Mouse (Mus musculus): ENCODE measurements around the gene Birc5. TPM values are rescaled to one million over a fixed set of nuclear protein-coding genes. Genes with fewer than 3 reads are reported as not detected.

Birc5 gene
- polyA plus RNA-seq, 1 experiment = 75.4 TPM

DNA sequence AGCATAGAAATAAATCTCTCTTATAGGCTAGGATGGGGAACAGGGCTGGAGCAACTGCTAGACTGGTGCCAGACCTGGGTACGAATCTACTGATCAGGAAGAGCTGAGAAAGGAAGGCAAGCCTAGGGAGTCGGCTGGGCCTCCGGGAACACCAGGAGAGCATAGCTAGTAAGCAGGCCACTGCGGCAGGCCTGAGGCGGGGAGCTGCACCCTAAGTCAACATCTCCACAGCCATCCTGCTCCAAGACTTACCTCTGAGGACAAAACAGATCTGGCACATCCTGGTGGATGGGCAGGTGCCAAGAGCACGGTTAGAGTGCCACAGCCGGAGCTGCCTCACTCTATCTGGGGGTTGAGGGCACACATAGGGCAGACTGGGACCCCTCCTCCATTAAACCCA lies 28.9 kb upstream of the Birc5 start:
- Histone ChIP-seq H3K27ac (ENCODE audit: control insufficient read depth, insufficient read depth, low read length) (no peak overlapping the region), H3K36me3 (ENCODE audit: control insufficient read depth, insufficient read depth, low read length) (peaks cover 23% of the 10 kb centered on the region)
- over 99% methylated on average over 7 of the region's 7 CpGs for WGBS

DNA sequence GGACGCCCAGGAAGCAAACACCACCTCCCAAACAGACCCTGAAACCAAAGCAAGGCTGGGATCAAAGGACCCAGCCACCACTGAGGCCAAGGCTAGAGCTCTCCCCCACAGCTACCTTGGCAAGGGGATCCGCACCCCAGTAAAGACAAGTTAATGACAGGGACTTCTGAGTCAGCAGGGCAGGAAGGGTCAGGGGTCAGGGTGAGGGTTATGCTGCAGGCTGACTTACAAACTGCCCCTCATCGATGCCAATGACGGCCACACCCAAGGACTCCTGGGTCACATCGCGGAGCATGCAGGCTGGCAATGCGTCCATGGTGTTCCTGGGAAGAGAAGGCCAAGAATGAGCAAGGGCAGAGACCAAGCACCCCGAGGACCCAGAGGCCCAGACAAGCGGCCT lies 27.2 kb upstream of the Birc5 start:
- 98% methylated on average over 9 of the region's 9 CpGs for WGBS
- DNase-seq = no peak
- no peak overlapping the region for H3K27ac ChIP-seq (ENCODE audit: control insufficient read depth, insufficient read depth, low read length)

More for the DNA sequence above, 28.9 kb upstream of the Birc5 start:
- Histone ChIP-seq H3K4me1 (replicated peaks; ENCODE audit: control insufficient read depth, insufficient read depth, low read length) (peaks cover 12% of the 10 kb centered on the region), H3K4me3 (ENCODE audit: control insufficient read depth, insufficient read depth, low read length) (no peak overlapping the region), H3K27me3 (ENCODE audit: control insufficient read depth, insufficient read depth, low read length) (no peaks in the 10 kb centered on the region)
- DNase-seq = no peak
- no peak for TF ChIP-seq CTCF (IDR thresholded peaks at IDR 0.05; ENCODE audit: borderline replicate concordance, control insufficient read depth, extremely low read depth, insufficient read depth, low read length, poor library complexity)
- no peak for TF ChIP-seq POLR2A (IDR thresholded peaks at IDR 0.05; ENCODE audit: control insufficient read depth, extremely low read depth, insufficient read depth, low read length, poor library complexity)

DNA sequence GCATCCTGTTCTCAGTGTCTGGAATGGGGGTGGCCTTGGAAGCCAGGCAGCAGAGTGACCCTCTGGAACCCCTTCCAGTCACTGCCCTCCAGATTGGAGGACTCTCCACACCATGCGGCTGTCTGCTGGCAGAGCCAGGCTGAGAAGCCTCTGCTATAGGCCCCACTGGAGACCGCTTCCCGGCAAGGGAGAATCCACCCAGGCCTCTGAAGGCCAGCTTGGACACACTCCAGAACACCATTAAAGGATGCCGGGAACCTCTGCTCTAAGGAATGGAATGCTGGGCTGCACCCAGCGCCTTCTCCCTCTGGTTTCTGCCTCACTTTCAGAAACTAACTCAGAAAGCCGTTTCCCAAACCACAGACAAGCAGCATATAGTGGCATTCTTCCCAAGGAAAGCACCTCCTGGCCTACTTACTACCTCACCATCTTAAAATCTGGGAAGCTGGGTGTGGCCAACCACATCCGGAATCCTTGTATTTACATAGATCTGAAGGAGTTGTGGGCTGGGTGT lies 26.3 kb upstream of the Birc5 start:
- no peaks in the 10 kb centered on the region for H3K27me3 ChIP-seq (ENCODE audit: control insufficient read depth, insufficient read depth, low read length)
- 93% methylated on average over 7 of the region's 7 CpGs for WGBS
- no peak overlapping the region for H3K4me3 ChIP-seq (ENCODE audit: control insufficient read depth, insufficient read depth, low read length)
- peaks cover 38% of the 10 kb centered on the region for H3K4me1 ChIP-seq (replicated peaks; ENCODE audit: control insufficient read depth, insufficient read depth, low read length)
- peaks cover 12% of the 10 kb centered on the region for H3K36me3 ChIP-seq (ENCODE audit: control insufficient read depth, insufficient read depth, low read length)
- TF ChIP-seq CTCF (IDR thresholded peaks at IDR 0.05; ENCODE audit: borderline replicate concordance, control insufficient read depth, extremely low read depth, insufficient read depth, low read length, poor library complexity) = no peak
- no peak for TF ChIP-seq POLR2A (IDR thresholded peaks at IDR 0.05; ENCODE audit: control insufficient read depth, extremely low read depth, insufficient read depth, low read length, poor library complexity)
- no peak for DNase-seq
- H3K27ac ChIP-seq (ENCODE audit: control insufficient read depth, insufficient read depth, low read length) = no peak overlapping the region

More for the DNA sequence above, 27.2 kb upstream of the Birc5 start:
- TF ChIP-seq POLR2A (IDR thresholded peaks at IDR 0.05; ENCODE audit: control insufficient read depth, extremely low read depth, insufficient read depth, low read length, poor library complexity) (no peak), CTCF (IDR thresholded peaks at IDR 0.05; ENCODE audit: borderline replicate concordance, control insufficient read depth, extremely low read depth, insufficient read depth, low read length, poor library complexity) (no peak)
- Histone ChIP-seq H3K4me3 (ENCODE audit: control insufficient read depth, insufficient read depth, low read length) (no peak overlapping the region), H3K27me3 (ENCODE audit: control insufficient read depth, insufficient read depth, low read length) (no peaks in the 10 kb centered on the region), H3K4me1 (replicated peaks; ENCODE audit: control insufficient read depth, insufficient read depth, low read length) (peaks cover 29% of the 10 kb centered on the region), H3K36me3 (ENCODE audit: control insufficient read depth, insufficient read depth, low read length) (peaks cover 17% of the 10 kb centered on the region)

DNA sequence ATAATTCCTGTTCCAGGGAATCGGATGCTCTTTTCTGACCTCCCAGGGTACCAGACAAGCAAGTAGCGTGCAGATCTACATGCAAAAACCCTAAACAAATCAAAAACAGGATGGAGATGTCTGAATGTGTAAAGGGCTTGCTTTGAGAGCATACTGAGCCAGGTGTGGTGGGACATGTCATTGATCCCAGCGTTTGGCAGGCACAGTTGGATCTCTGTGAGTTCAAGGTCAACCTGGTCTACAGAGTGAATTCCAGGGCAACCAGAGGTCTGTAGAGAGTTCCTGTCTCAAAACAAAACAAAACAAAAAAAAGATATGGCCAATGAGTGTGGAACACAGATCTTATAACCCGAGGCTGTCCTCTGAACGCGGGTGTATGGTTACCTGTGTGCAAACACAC lies 25.6 kb upstream of the Birc5 start:
- 96% methylated on average over 6 of the region's 6 CpGs for WGBS
- Histone ChIP-seq H3K4me1 (replicated peaks; ENCODE audit: control insufficient read depth, insufficient read depth, low read length) (peaks cover 44% of the 10 kb centered on the region), H3K27ac (ENCODE audit: control insufficient read depth, insufficient read depth, low read length) (no peak overlapping the region), H3K36me3 (ENCODE audit: control insufficient read depth, insufficient read depth, low read length) (peaks cover 6% of the 10 kb centered on the region; the same call in 1 of the 2 replicates), H3K4me3 (ENCODE audit: control insufficient read depth, insufficient read depth, low read length) (no peak overlapping the region), H3K27me3 (ENCODE audit: control insufficient read depth, insufficient read depth, low read length) (no peaks in the 10 kb centered on the region)
- TF ChIP-seq POLR2A (IDR thresholded peaks at IDR 0.05; ENCODE audit: control insufficient read depth, extremely low read depth, insufficient read depth, low read length, poor library complexity) (no peak), CTCF (IDR thresholded peaks at IDR 0.05; ENCODE audit: borderline replicate concordance, control insufficient read depth, extremely low read depth, insufficient read depth, low read length, poor library complexity) (no peak)
- no peak for DNase-seq

DNA sequence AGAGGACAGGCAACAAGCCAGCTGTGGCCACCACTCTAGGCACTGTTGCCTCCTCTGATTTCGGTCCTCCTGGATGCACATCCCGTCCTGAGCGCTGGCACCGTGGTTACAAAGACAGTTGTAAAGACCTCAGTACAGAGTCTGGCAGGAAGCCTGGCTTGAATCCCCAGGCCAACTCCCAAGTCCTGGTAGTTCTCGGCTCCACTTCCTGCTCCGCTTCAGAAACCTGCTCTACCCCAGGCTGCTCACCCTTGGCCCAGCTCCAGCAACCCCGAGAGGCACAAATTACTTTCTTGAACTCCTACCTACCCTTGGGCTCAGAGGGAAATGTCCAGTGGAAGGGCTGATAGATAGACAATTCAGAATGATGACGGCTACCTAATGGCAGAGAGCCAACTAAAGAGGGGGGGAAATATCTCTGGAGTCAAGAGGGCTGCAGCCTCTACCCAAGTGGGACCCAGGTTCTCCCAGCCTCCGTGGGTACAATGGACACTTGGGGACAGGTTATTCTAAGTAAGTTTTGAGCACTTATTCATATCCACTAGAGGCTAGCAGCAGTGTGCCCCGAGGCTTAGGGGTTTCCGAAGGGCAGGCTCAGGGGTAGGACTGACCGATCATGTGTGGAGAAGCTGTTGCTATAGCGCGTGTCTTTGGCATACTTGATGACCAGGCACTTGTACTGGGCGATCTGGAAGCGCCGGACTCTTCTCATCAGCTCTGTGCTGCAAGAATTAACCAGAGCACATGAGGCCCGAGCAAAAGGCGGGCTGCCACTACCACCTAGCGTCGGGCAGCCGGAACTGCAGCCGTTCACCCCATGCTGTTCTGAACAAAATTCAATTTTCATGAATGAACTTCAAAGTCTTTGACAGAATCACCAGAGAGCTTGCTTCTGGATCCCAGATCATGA lies 24.7 kb upstream of the Birc5 start:
- Histone ChIP-seq H3K4me3 (ENCODE audit: control insufficient read depth, insufficient read depth, low read length) (peak overlapping the region; percentile 34), H3K4me1 (replicated peaks; ENCODE audit: control insufficient read depth, insufficient read depth, low read length) (peaks cover 53% of the 10 kb centered on the region), H3K27me3 (ENCODE audit: control insufficient read depth, insufficient read depth, low read length) (no peaks in the 10 kb centered on the region), H3K27ac (ENCODE audit: control insufficient read depth, insufficient read depth, low read length) (peak overlapping the region; percentile 7; the same call in 1 of the 2 replicates), H3K36me3 (ENCODE audit: control insufficient read depth, insufficient read depth, low read length) (peaks cover 6% of the 10 kb centered on the region; the same call in 1 of the 2 replicates)
- WGBS = 23% methylated on average over 23 of the region's 23 CpGs
- TF ChIP-seq POLR2A (IDR thresholded peaks at IDR 0.05; ENCODE audit: control insufficient read depth, extremely low read depth, insufficient read depth, low read length, poor library complexity) = 0 out of 2 replicates have a peak, but pooled peaks have one; percentile 15
- peak; percentile 94 for TF ChIP-seq CTCF (IDR thresholded peaks at IDR 0.05; ENCODE audit: borderline replicate concordance, control insufficient read depth, extremely low read depth, insufficient read depth, low read length, poor library complexity)
- DNase-seq = peak; percentile 80

DNA sequence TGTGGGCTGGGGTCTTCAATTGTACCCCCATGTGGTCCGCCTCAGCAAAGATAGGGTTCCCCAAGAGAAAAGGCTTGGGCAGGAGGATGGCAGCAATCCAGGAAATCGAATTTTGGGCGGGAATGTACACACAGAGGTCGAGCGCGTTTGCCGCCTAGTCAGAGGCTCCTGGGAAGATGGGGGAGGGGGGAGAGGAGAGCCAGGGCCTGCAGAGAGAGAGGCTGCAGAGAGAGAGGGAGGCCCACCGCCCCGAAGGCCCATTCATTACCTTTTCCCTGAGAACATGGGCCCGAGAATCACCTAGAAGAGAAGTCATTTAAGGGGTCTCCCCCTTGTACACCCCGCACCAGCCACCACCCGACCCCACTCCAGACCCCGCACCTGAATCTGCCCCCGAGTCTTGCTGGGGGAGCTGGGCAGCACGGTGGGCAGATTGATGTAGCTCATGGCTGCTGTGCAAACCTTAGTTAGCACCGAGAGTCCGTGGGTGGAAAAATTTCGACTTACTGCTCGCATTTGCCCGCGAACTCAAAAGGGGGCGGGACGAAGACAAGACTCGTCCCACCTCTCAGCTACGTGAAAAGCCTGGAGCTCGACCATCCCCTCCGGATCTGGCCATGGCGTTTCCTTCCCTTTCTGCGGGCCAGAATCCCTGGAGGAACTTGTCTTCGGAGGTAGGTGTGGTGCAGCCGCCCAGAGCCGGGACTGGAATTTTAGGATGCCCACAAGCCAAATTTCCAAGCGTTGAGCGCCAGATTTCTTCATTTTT lies 23.5 kb upstream of the Birc5 start, which contains the start of the genes Afmid and Tk1:
TSS of gene Afmid (plus strand) at position 592 of the 769 bp plus-strand sequence.
TSS of gene Tk1 (minus strand) at position 760 of the 769 bp plus-strand sequence.
- H3K27me3 ChIP-seq (ENCODE audit: control insufficient read depth, insufficient read depth, low read length) = no peaks in the 10 kb centered on the region
- TF ChIP-seq POLR2A (IDR thresholded peaks at IDR 0.05; ENCODE audit: control insufficient read depth, extremely low read depth, insufficient read depth, low read length, poor library complexity) (no peak), CTCF (IDR thresholded peaks at IDR 0.05; ENCODE audit: borderline replicate concordance, control insufficient read depth, extremely low read depth, insufficient read depth, low read length, poor library complexity) (no peak)
- peak; percentile 67 for DNase-seq
- H3K4me1 ChIP-seq (replicated peaks; ENCODE audit: control insufficient read depth, insufficient read depth, low read length) = peaks cover 53% of the 10 kb centered on the region
- peak within 1 kb of the TSS; percentile 54 for H3K4me3 ChIP-seq (ENCODE audit: control insufficient read depth, insufficient read depth, low read length)
- under 1% methylated on average over 34 of the region's 34 CpGs for WGBS
- H3K36me3 ChIP-seq (ENCODE audit: control insufficient read depth, insufficient read depth, low read length) = peaks cover 6% of the 10 kb centered on the region; the same call in 1 of the 2 replicates
- H3K27ac ChIP-seq (ENCODE audit: control insufficient read depth, insufficient read depth, low read length) = peak within 1 kb of the TSS; percentile 90
